Mouse (Mus musculus): ENCODE data around the gene Atp2b1.
"Not testable (repeated sequence)": the region's sequence is repeated elsewhere in the genome, so short reads cannot be mapped to it uniquely, and the experiment has no call there.

Atp2b1 gene

GRCm38 (mm10) chr10:98962092-98962491, 47.9 kb downstream of the Atp2b1 start:
- DNase-seq (ENCODE audit: low spot score in 2 of 2), result no peak

- no peak for DNase-seq (ENCODE audit: low spot score in 2 of 2)
These were observed 52.4 kb downstream of the Atp2b1 start for GRCm38 (mm10) chr10:98966407-98967215.

GRCm38 (mm10) chr10:98967240-98967891, 53.2 kb downstream of the Atp2b1 start:
- no peak for DNase-seq (ENCODE audit: low spot score in 2 of 2)

- DNase-seq (ENCODE audit: low spot score in 2 of 2), result no peak
These were observed 56.7 kb downstream of the Atp2b1 start for GRCm38 (mm10) chr10:98970917-98971316.

- no peak for DNase-seq (ENCODE audit: low spot score in 2 of 2)
These were observed 58.2 kb downstream of the Atp2b1 start for GRCm38 (mm10) chr10:98972359-98972758.

- DNase-seq (ENCODE audit: low spot score in 2 of 2), result no peak
These were observed 58.9 kb downstream of the Atp2b1 start for GRCm38 (mm10) chr10:98972912-98973605.

- DNase-seq (ENCODE audit: low spot score in 2 of 2), result no peak
These were observed 60.4 kb downstream of the Atp2b1 start for GRCm38 (mm10) chr10:98974645-98975044.

- DNase-seq (ENCODE audit: low spot score in 2 of 2), result no peak
These were observed 61.4 kb downstream of the Atp2b1 start for GRCm38 (mm10) chr10:98975611-98976010.

GRCm38 (mm10) chr10:98976877-98977494, 62.8 kb downstream of the Atp2b1 start:
- DNase-seq (ENCODE audit: low spot score in 2 of 2), result no peak

GRCm38 (mm10) chr10:98978766-98979165, 64.6 kb downstream of the Atp2b1 start:
- no peak for DNase-seq (ENCODE audit: low spot score in 2 of 2)

- no peak for DNase-seq (ENCODE audit: low spot score in 2 of 2)
These were observed 65.1 kb downstream of the Atp2b1 start for GRCm38 (mm10) chr10:98979296-98979695.

- no peak for DNase-seq (ENCODE audit: low spot score in 2 of 2)
These were observed 65.7 kb downstream of the Atp2b1 start for GRCm38 (mm10) chr10:98979951-98980350.

GRCm38 (mm10) chr10:98991964-98992363, 77.8 kb downstream of the Atp2b1 start:
- DNase-seq (ENCODE audit: low spot score in 2 of 2), result no peak

- no peak for DNase-seq (ENCODE audit: low spot score in 2 of 2)
These were observed 79.0 kb downstream of the Atp2b1 start for GRCm38 (mm10) chr10:98993186-98993585.

GRCm38 (mm10) chr10:98995016-98995747, 81.0 kb downstream of the Atp2b1 start:
- not testable (repeated sequence) for DNase-seq (ENCODE audit: low spot score in 2 of 2)

GRCm38 (mm10) chr10:99004866-99005265, 90.7 kb downstream of the Atp2b1 start:
- DNase-seq (ENCODE audit: low spot score in 2 of 2), result no peak

- no peak for DNase-seq (ENCODE audit: low spot score in 2 of 2)
These were observed 96.9 kb downstream of the Atp2b1 start for GRCm38 (mm10) chr10:99011084-99011483.

GRCm38 (mm10) chr10:99012086-99012485, 97.9 kb downstream of the Atp2b1 start:
- no peak for DNase-seq (ENCODE audit: low spot score in 2 of 2)

- no peak for DNase-seq (ENCODE audit: low spot score in 2 of 2)
These were observed 100.5 kb downstream of the Atp2b1 start for GRCm38 (mm10) chr10:99014737-99015136.

- DNase-seq (ENCODE audit: low spot score in 2 of 2), result no peak
These were observed 102.8 kb downstream of the Atp2b1 start for GRCm38 (mm10) chr10:99016996-99017395.

- DNase-seq (ENCODE audit: low spot score in 2 of 2), result no peak
These were observed 113.3 kb downstream of the Atp2b1 start for GRCm38 (mm10) chr10:99027462-99027861.
